21 mouse cellular contexts compared by ENCODE assay signal in the genomic region with DNA sequence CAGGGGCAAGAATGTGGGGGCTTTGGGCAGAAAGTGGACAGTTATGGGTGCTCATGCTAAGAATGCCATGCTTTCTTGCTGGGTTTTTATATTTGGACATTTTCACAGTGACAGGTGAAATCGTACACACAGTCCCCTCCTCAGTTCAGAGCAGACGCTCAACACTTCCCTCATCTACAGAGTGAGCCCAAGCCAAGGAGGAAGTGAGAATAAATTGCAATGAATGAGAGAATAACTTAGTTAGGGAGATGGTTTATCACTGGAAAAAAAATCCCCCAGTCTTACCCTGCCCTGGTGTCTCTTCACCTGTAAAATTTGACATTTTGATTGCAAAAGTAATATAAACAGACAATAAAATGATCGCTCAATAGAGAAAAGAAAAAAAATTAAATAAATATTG.
DNase-seq lines count a peak whose midpoint lies in the region; ATAC-seq lines count a peak whose summit lies in the region.
"Had no signal": no experiment of that assay in that cellular context is flagged by ENCODE, and none has a peak within 500 bp of the region (broad histone marks: within the 10 kb centered on the region; RNA-seq: fewer than 3 reads in every experiment).

No protein-coding gene starts in this region.

- no peaks in the 10 kb centered on the region for H3K27me3 ChIP-seq in intestine, embryonic 15.5 days (replicated peaks)
- no peaks in the 10 kb centered on the region for H3K27me3 ChIP-seq in heart, embryonic 10.5 days (ENCODE audit: insufficient read depth, poor library complexity, severe bottlenecking)
- H3K27me3 ChIP-seq: forebrain, embryonic 13.5 days; heart, embryonic 13.5 days; hindbrain, embryonic 12.5 days; Patski had no signal

- DNase-seq in B cell, adult 2 months = peak; percentile 51 to 58
- DNase-seq in thymus, postnatal 14 days = no peak
- DNase-seq in heart, embryonic 10.5 days (ENCODE audit: low spot score) = no peak
- DNase-seq: adrenal gland, adult 2 months; adrenal gland, postnatal 36 days; cerebellum, adult 11 months; cerebellum, adult 8-10 months; cerebellum, postnatal 14 days; forebrain, postnatal 0 days; gastrocnemius, postnatal 14 days; heart, postnatal 36 days had no signal

- WGBS in intestine, embryonic 15.5 days = 40% methylated on average over 3 of the region's 3 CpGs
- 79% methylated on average over 3 of the region's 3 CpGs for WGBS in heart, embryonic 10.5 days

- H3K9ac ChIP-seq in intestine, embryonic 15.5 days = no peak overlapping the region
- H3K9ac ChIP-seq: forebrain, embryonic 13.5 days; forebrain, postnatal 0 days; heart, embryonic 13.5 days; hindbrain, embryonic 12.5 days had no signal

- H3K9me3 ChIP-seq in intestine, embryonic 15.5 days = no peaks in the 10 kb centered on the region
- H3K9me3 ChIP-seq in heart, embryonic 10.5 days = no peaks in the 10 kb centered on the region
- H3K9me3 ChIP-seq: forebrain, embryonic 13.5 days; heart, embryonic 13.5 days; hindbrain, embryonic 12.5 days had no signal

- ATAC-seq in common myeloid progenitor, adult 5-6 weeks (replicated peaks; ENCODE audit: low read depth, poor library complexity, severe bottlenecking) = peak; percentile 73
- peak; percentile 70 for ATAC-seq in megakaryocyte progenitor cell, adult 5-6 weeks (replicated peaks; ENCODE audit: poor library complexity)
- ATAC-seq in intestine, embryonic 15.5 days = no peak
- ATAC-seq: activated CD4-positive, CD25-positive, alpha-beta regulatory T cell, adult 4 months; CD4-positive, CD25-positive, alpha-beta regulatory T cell, adult 4 months; forebrain, embryonic 13.5 days; forebrain, postnatal 0 days; hindbrain, postnatal 0 days; Patski had no signal

- no peaks in the 10 kb centered on the region for H3K36me3 ChIP-seq in intestine, embryonic 15.5 days
- H3K36me3 ChIP-seq in heart, embryonic 10.5 days = no peaks in the 10 kb centered on the region
- H3K36me3 ChIP-seq: heart, embryonic 13.5 days; hindbrain, embryonic 12.5 days had no signal

- no peak overlapping the region for H3K27ac ChIP-seq in intestine, embryonic 15.5 days
- no peak overlapping the region for H3K27ac ChIP-seq in heart, embryonic 10.5 days
- H3K27ac ChIP-seq: forebrain, embryonic 13.5 days; heart, embryonic 13.5 days; hindbrain, embryonic 12.5 days; hindbrain, postnatal 0 days had no signal

- no peak overlapping the region for H3K4me2 ChIP-seq in intestine, embryonic 15.5 days (replicated peaks)
- H3K4me2 ChIP-seq: forebrain, embryonic 13.5 days; heart, embryonic 13.5 days; hindbrain, embryonic 12.5 days had no signal

- 0 out of 2 replicates have a peak, but pooled peaks cover 2% of the 10 kb centered on the region for H3K4me1 ChIP-seq in intestine, embryonic 15.5 days (replicated peaks)
- no peaks in the 10 kb centered on the region for H3K4me1 ChIP-seq in heart, embryonic 10.5 days
- H3K4me1 ChIP-seq: forebrain, embryonic 13.5 days; heart, embryonic 13.5 days; hindbrain, embryonic 12.5 days had no signal

- no peak overlapping the region for H3K4me3 ChIP-seq in intestine, embryonic 15.5 days (replicated peaks)
- H3K4me3 ChIP-seq in heart, embryonic 10.5 days = no peak overlapping the region
- H3K4me3 ChIP-seq: forebrain, embryonic 13.5 days; heart, embryonic 13.5 days; hindbrain, embryonic 12.5 days had no signal

Comparison
In these comparisons a context has a peak if more than half of its experiments do, and no peak if none do; other contexts are left out.
1. DNase-seq: peak in B cell, adult 2 months (2 of 2); none in thymus, postnatal 14 days (single experiment) and heart, embryonic 10.5 days (single experiment).